Mouse (Mus musculus) C2C12 (cell line): Measurements from ENCODE around the gene Gm28035. TPM values are rescaled to one million over a fixed set of nuclear protein-coding genes. Genes with fewer than 3 reads are reported as not detected.

Source experiments
- H3K27me3 ChIP-seq: one replicate; pipeline ENCODE4 v1.6.1; 2011; ENCODE audit not compliant: control insufficient read depth, insufficient read depth, insufficient read length
- H3K36me3 ChIP-seq: one replicate; pipeline ENCODE4 v1.6.1; 2011; ENCODE audit not compliant: control insufficient read depth, insufficient read depth
- H3K4me3 ChIP-seq: one replicate; pipeline ENCODE4 v1.5.1; 2011; ENCODE audit warnings: mild to moderate bottlenecking, control low read depth; ENCODE audit not compliant: poor library complexity, insufficient read depth, severe bottlenecking
- H3K79me2 ChIP-seq: one replicate; pipeline ENCODE4 v1.6.1; 2011; ENCODE audit not compliant: control insufficient read depth, insufficient read depth
- H3K79me3 ChIP-seq: one replicate; pipeline ENCODE4 v1.6.1; 2011; ENCODE audit warnings: low read depth, control low read depth
- H3ac ChIP-seq: one replicate; pipeline ENCODE3; 2011; ENCODE audit warnings: low read depth; ENCODE audit not compliant: control insufficient read depth, insufficient read length
- CEBPB ChIP-seq: IDR thresholded peaks from one replicate; pipeline ENCODE4 v1.6.1; 2011; ENCODE audit warnings: low read depth, mild to moderate bottlenecking, control low read depth, moderate library complexity
- CTCF ChIP-seq: IDR thresholded peaks from one replicate; pipeline ENCODE4 v1.5.1; 2011; ENCODE audit not compliant: control insufficient read depth, insufficient read depth, insufficient read length
- FOSL1 ChIP-seq: IDR thresholded peaks from one replicate; pipeline ENCODE4 v1.8.0; 2011; ENCODE audit warnings: mild to moderate bottlenecking, low read length; ENCODE audit not compliant: poor library complexity, insufficient read depth, severe bottlenecking
- MAX ChIP-seq: IDR thresholded peaks from one replicate; pipeline ENCODE4 v1.6.1; 2011; ENCODE audit warnings: mild to moderate bottlenecking, control low read depth
- MYOD1 ChIP-seq: IDR thresholded peaks from one replicate; pipeline ENCODE4 v1.6.1; 2011; ENCODE audit warnings: low read depth; ENCODE audit not compliant: control insufficient read depth, insufficient read length
- MYOG ChIP-seq: IDR thresholded peaks from one replicate; pipeline ENCODE4 v1.6.1; 2011; ENCODE audit not compliant: control insufficient read depth, insufficient read length; ENCODE audit errors: extremely low read depth
- USF1 ChIP-seq: IDR thresholded peaks from one replicate; pipeline ENCODE4 v1.6.1; 2011; ENCODE audit warnings: low read depth, mild to moderate bottlenecking, control low read depth, moderate library complexity
- polyA plus RNA-seq: library from polyadenylated mRNA; unstranded; fragments of >200 nt; fragmentation: generic; extraction: Trizol; gene quantifications from one replicate; pipeline ENCODE4 v1.2.1, GENCODE M21; 2012; ENCODE audit warnings: missing spikeins

Gm28035 gene
- polyA plus RNA-seq, 1 experiment = 0.01 TPM

GRCm38 (mm10) chr2:30250166-30251128 is 10.1 kb downstream of the Gm28035 start:
- no peak overlapping the region for H3ac ChIP-seq
- peaks cover 97% of the 10 kb centered on the region for H3K79me2 ChIP-seq
- H3K79me3 ChIP-seq = peaks cover 39% of the 10 kb centered on the region
- TF ChIP-seq FOSL1 (no peak), MYOG (no peak), USF1 (no peak), CEBPB (no peak), CTCF (no peak), MAX (no peak), MYOD1 (no peak)
- H3K36me3 ChIP-seq = peaks cover 54% of the 10 kb centered on the region
- H3K4me3 ChIP-seq = no peak overlapping the region
- H3K27me3 ChIP-seq = no peaks in the 10 kb centered on the region

- H3K4me3 ChIP-seq = no peak overlapping the region
- H3K79me2 ChIP-seq = peaks cover 96% of the 10 kb centered on the region
- no peak for TF ChIP-seq USF1
- TF ChIP-seq CEBPB = peak; percentile 4
- TF ChIP-seq MAX = no peak
- TF ChIP-seq FOSL1 = no peak
- no peak for TF ChIP-seq MYOG
- TF ChIP-seq CTCF = no peak
- no peak overlapping the region for H3ac ChIP-seq
- H3K36me3 ChIP-seq = peaks cover 55% of the 10 kb centered on the region
- H3K27me3 ChIP-seq = no peaks in the 10 kb centered on the region
- H3K79me3 ChIP-seq = peaks cover 39% of the 10 kb centered on the region
These were observed 11.2 kb downstream of the Gm28035 start for GRCm38 (mm10) chr2:30251417-30252104.

- H3K79me2 ChIP-seq = peaks cover 96% of the 10 kb centered on the region
- no peak for TF ChIP-seq USF1
- no peak for TF ChIP-seq CEBPB
- no peak for TF ChIP-seq MAX
- no peak for TF ChIP-seq FOSL1
- no peak for TF ChIP-seq MYOD1
- TF ChIP-seq CTCF = no peak
- TF ChIP-seq MYOG = no peak
- H3K36me3 ChIP-seq = peaks cover 60% of the 10 kb centered on the region
- peaks cover 40% of the 10 kb centered on the region for H3K79me3 ChIP-seq
- no peaks in the 10 kb centered on the region for H3K27me3 ChIP-seq
- H3ac ChIP-seq = no peak overlapping the region
- no peak overlapping the region for H3K4me3 ChIP-seq
These were observed 12.2 kb downstream of the Gm28035 start for GRCm38 (mm10) chr2:30252521-30252920.

- Histone ChIP-seq H3K27me3 (no peaks in the 10 kb centered on the region), H3K4me3 (no peak overlapping the region), H3K79me3 (peaks cover 33% of the 10 kb centered on the region), H3ac (no peak overlapping the region), H3K36me3 (peaks cover 61% of the 10 kb centered on the region), H3K79me2 (peaks cover 96% of the 10 kb centered on the region)
- TF ChIP-seq FOSL1 (no peak), MYOG (no peak), MAX (no peak), MYOD1 (no peak), CTCF (no peak), CEBPB (no peak), USF1 (no peak)
These were observed 13.4 kb downstream of the Gm28035 start for GRCm38 (mm10) chr2:30253809-30254208.

- peaks cover 68% of the 10 kb centered on the region for H3K36me3 ChIP-seq
- no peak overlapping the region for H3K4me3 ChIP-seq
- H3ac ChIP-seq = no peak overlapping the region
- peaks cover 99% of the 10 kb centered on the region for H3K79me2 ChIP-seq
- H3K27me3 ChIP-seq = no peaks in the 10 kb centered on the region
- peaks cover 53% of the 10 kb centered on the region for H3K79me3 ChIP-seq
- no peak for TF ChIP-seq CEBPB
- no peak for TF ChIP-seq MYOD1
- TF ChIP-seq CTCF = no peak
- no peak for TF ChIP-seq MYOG
- TF ChIP-seq USF1 = no peak
- no peak for TF ChIP-seq MAX
- no peak for TF ChIP-seq FOSL1
These were observed 15.4 kb downstream of the Gm28035 start for GRCm38 (mm10) chr2:30255631-30256395.
